Mouse (Mus musculus) intestine, postnatal 0 days (tissue): ENCODE measurements around the gene Srcin1. TPM values are rescaled to one million over a fixed set of nuclear protein-coding genes. Genes with fewer than 3 reads are reported as not detected.

ENCODE experiments used
- ATAC-seq: fragments of 200-750 bp; cut with Nextera tagmentation; 2 replicates; pipeline ENCODE4 v1.8.0; 2017; ENCODE audit warnings: mild to moderate bottlenecking, moderate TSS enrichment, moderate library complexity
- H3K27ac ChIP-seq: fragments of 300-500 bp; sonication (generic); 2 replicates; pipeline ENCODE4 v1.5.1; 2014; ENCODE audit warnings: mild to moderate bottlenecking, low read depth, low read length, moderate library complexity
- H3K27me3 ChIP-seq: fragments of 300-500 bp; sonication (generic); replicated peaks from 2 replicates; pipeline ENCODE4 v1.6.1; 2014; ENCODE audit warnings: low read length, mixed read lengths; ENCODE audit not compliant: control insufficient read depth, insufficient read depth
- H3K36me3 ChIP-seq: fragments of 300-500 bp; sonication (generic); 2 replicates; pipeline ENCODE4 v1.6.1; 2014; ENCODE audit warnings: mild to moderate bottlenecking, moderate library complexity; ENCODE audit not compliant: control insufficient read depth, insufficient read depth
- H3K4me1 ChIP-seq: fragments of 300-500 bp; sonication (generic); replicated peaks from 2 replicates; pipeline ENCODE4 v1.6.1; 2014; ENCODE audit warnings: antibody characterized with exemption, low read length, mixed read lengths; ENCODE audit not compliant: control insufficient read depth, insufficient read depth
- H3K4me2 ChIP-seq: fragments of 300-500 bp; sonication (generic); replicated peaks from 2 replicates; pipeline ENCODE4 v1.6.1; 2014; ENCODE audit warnings: low read depth, mild to moderate bottlenecking, moderate library complexity
- H3K4me3 ChIP-seq: fragments of 300-500 bp; sonication (generic); 2 replicates; pipeline ENCODE4 v1.5.1; 2014; ENCODE audit warnings: low read depth, low read length
- H3K9ac ChIP-seq: fragments of 300-500 bp; sonication (generic); 2 replicates; pipeline ENCODE4 v1.6.1; 2014; ENCODE audit warnings: mild to moderate bottlenecking, low read depth, low read length
- H3K9me3 ChIP-seq: fragments of 300-500 bp; sonication (generic); 2 replicates; pipeline ENCODE4 v1.6.1; 2016; ENCODE audit warnings: mixed run types; ENCODE audit not compliant: control insufficient read depth
- CTCF ChIP-seq: sonication (generic); IDR thresholded peaks from 2 replicates; pipeline ENCODE4 v1.5.1; 2016; ENCODE audit warnings: low read depth, mild to moderate bottlenecking, control low read depth, antibody characterized with exemption, moderate library complexity
- WGBS: fragments of 180-500 bp; shearing (Covaris S2); extraction: QIAGEN DNeasy Blood & Tissue Kit; methylation state at CpG from one replicate; pipeline ENCODE4 v1.1.7; 2014; 5-methylcytosine and 5-hydroxymethylcytosine counted together
- polyA plus RNA-seq: library from polyadenylated mRNA; unstranded; fragments of >200 nt; fragmentation: Nextera tagmentation; extraction: Ambion mirVana; gene quantifications from 2 replicates; pipeline ENCODE4 v1.2.1, GENCODE M21; 2015

Srcin1 gene
- polyA plus RNA-seq, 1 experiment from 2014 or later: 0.18 TPM

GRCm38 (mm10) chr11:97602223-97602622 is 26.2 kb upstream of the Srcin1 start:
- ATAC-seq: no peak
- H3K4me2 ChIP-seq: no peak overlapping the region
- H3K9me3 ChIP-seq: no peaks in the 10 kb centered on the region
- no peak overlapping the region for H3K4me3 ChIP-seq
- H3K36me3 ChIP-seq: no peaks in the 10 kb centered on the region
- H3K4me1 ChIP-seq: no peaks in the 10 kb centered on the region
- H3K27me3 ChIP-seq: no peaks in the 10 kb centered on the region; the same call in 1 of the 2 replicates
- no peak for TF ChIP-seq CTCF
- 34% methylated on average over 6 of the region's 6 CpGs for WGBS
- no peak overlapping the region for H3K27ac ChIP-seq
- H3K9ac ChIP-seq: no peak overlapping the region

DNA sequence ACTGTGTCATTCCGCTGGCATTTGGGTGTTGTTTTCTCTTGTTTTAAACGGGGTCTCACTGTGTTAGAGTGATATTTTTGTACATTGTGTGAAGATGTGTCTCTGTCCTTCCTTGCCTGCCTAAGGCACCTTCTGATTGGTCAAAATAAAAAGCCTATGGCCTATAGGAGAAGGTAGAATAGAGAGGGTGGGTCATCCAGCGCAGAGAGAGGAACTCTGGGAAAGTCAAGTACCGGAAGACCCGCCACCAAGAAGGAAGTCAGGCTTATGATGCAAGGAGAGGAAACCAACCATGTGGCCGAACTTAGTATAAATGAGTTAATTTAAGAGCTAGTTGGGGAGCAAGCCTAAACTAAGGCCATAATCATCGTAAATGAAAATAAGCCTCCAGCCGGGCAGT is 23.1 kb upstream of the Srcin1 start:
- Histone ChIP-seq H3K4me1 (no peaks in the 10 kb centered on the region), H3K27me3 (no peaks in the 10 kb centered on the region; the same call in 1 of the 2 replicates), H3K9me3 (no peaks in the 10 kb centered on the region), H3K27ac (no peak overlapping the region), H3K36me3 (no peaks in the 10 kb centered on the region), H3K4me3 (no peak overlapping the region), H3K9ac (no peak overlapping the region), H3K4me2 (no peak overlapping the region)
- ATAC-seq: no peak
- 84% methylated on average over 8 of the region's 8 CpGs for WGBS
- no peak for TF ChIP-seq CTCF

- WGBS: 75% methylated on average over 10 of the region's 10 CpGs
- 0 out of 2 replicates have a peak, but pooled peaks have one; percentile 8 for TF ChIP-seq CTCF
Measured at GRCm38 (mm10) chr11:97597945-97598691, 22.1 kb upstream of the Srcin1 start.

DNA sequence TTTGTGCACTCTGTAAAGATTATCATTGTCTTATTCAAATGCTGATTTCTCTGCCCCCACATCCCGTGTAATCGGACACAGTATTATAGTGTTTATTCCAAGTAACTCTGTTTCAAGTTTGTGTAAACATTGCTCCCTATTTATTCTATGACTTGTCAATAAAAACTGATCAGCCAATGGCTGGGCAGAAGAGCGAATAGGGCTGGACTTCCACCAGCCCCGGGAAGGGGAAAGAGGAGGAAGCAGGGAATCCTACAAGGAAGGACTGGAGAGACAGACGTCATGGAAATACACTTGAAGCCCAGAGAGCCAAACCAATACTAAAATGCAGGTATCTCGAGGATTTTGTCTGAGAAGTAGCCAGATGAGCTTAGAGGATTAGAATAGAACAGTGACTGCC is 18.1 kb upstream of the Srcin1 start:
- Histone ChIP-seq H3K4me3 (no peak overlapping the region), H3K9ac (no peak overlapping the region), H3K4me1 (no peaks in the 10 kb centered on the region), H3K27ac (no peak overlapping the region), H3K27me3 (no peaks in the 10 kb centered on the region), H3K36me3 (no peaks in the 10 kb centered on the region), H3K9me3 (no peaks in the 10 kb centered on the region), H3K4me2 (no peak overlapping the region)
- no peak for TF ChIP-seq CTCF
- WGBS: 32% methylated on average over 6 of the region's 6 CpGs
- no peak for ATAC-seq

More at GRCm38 (mm10) chr11:97597945-97598691, 22.1 kb upstream of the Srcin1 start:
- Histone ChIP-seq H3K4me1 (no peaks in the 10 kb centered on the region), H3K36me3 (no peaks in the 10 kb centered on the region), H3K9ac (no peak overlapping the region), H3K9me3 (no peaks in the 10 kb centered on the region), H3K4me2 (no peak overlapping the region), H3K4me3 (no peak overlapping the region), H3K27me3 (no peaks in the 10 kb centered on the region; the same call in 1 of the 2 replicates), H3K27ac (no peak overlapping the region)
- no peak for ATAC-seq

DNA sequence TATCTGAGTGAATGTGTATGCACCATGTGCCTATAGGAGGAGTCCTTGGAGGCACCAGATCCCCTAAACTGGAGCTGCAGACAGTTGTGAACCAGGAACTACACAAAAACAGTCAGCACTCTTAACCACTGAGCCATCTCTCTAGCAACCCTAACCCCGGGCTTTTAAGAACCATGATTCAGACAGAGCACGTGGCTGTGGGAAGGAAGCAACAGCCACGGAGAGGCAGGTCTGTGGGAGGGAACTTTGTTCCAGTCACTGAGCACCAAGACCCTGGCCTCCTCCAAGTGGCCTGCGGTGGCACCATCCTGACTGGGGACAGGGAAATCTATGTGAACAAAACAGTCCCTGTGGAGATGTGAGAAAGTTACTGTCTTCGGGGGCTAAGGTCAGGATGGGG is 15.9 kb upstream of the Srcin1 start:
- no peak overlapping the region for H3K9ac ChIP-seq
- H3K9me3 ChIP-seq: no peaks in the 10 kb centered on the region
- WGBS: 49% methylated on average over 5 of the region's 5 CpGs
- ATAC-seq: no peak
- no peaks in the 10 kb centered on the region for H3K27me3 ChIP-seq
- H3K4me1 ChIP-seq: no peaks in the 10 kb centered on the region
- no peak overlapping the region for H3K27ac ChIP-seq
- no peaks in the 10 kb centered on the region for H3K36me3 ChIP-seq
- no peak overlapping the region for H3K4me3 ChIP-seq
- TF ChIP-seq CTCF: no peak
- no peak overlapping the region for H3K4me2 ChIP-seq

- no peak overlapping the region for H3K4me2 ChIP-seq
- no peak for ATAC-seq
- no peak for TF ChIP-seq CTCF
Measured at GRCm38 (mm10) chr11:97590227-97590960, 14.4 kb upstream of the Srcin1 start.

More at GRCm38 (mm10) chr11:97590227-97590960, 14.4 kb upstream of the Srcin1 start:
- H3K4me3 ChIP-seq: no peak overlapping the region
- WGBS: 44% methylated on average over 24 of the region's 24 CpGs
- no peak overlapping the region for H3K9ac ChIP-seq
- 0 out of 2 replicates have a peak, but pooled peaks cover 3% of the 10 kb centered on the region for H3K4me1 ChIP-seq
- H3K9me3 ChIP-seq: no peaks in the 10 kb centered on the region
- no peaks in the 10 kb centered on the region for H3K27me3 ChIP-seq
- H3K27ac ChIP-seq: no peak overlapping the region
- H3K36me3 ChIP-seq: no peaks in the 10 kb centered on the region
